In the genomic region with DNA sequence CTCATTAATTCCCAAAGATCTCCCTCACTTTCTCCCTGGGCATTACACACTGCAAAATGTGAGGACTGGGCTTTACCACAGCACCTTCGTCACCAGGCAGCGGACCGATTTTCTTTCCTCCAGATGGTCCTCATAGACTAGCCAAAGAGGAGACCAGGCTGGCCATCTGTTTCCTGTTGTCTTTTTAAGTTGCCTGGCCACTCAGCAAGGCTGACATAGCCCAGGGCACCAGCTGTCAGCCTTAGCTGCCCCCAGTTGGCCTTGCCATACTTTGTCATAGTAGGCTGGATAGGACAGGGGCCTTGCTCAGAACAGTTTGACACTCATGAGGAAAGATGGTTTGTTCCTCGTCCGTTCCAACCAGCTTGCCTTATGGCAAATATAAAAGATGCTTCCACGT, we compare ENCODE assay signal across 20 mouse cellular contexts. TPM values are rescaled to one million over a fixed set of nuclear protein-coding genes. Genes with fewer than 3 reads are reported as not detected.
A peak's percentile ranks its signal among the peaks of the same experiment; 100 is the strongest.
DNase-seq lines count a peak whose midpoint lies in the region; ATAC-seq and TF ChIP-seq lines count a peak whose summit lies in the region.
"Had no signal": no experiment of that assay in that cellular context is flagged by ENCODE, and none has a peak within 500 bp of the region (broad histone marks: within the 10 kb centered on the region; RNA-seq: fewer than 3 reads in every experiment).

No protein-coding gene starts in this region.

- H3K4me3 ChIP-seq in forebrain, postnatal 0 days (ENCODE audit: low read depth, low read length) = no peak overlapping the region
- H3K4me3 ChIP-seq in forebrain, embryonic 15.5 days = no peak overlapping the region
- no peak overlapping the region for H3K4me3 ChIP-seq in cerebellum, adult 2 months (replicated peaks; ENCODE audit: insufficient read depth, low read depth, low read length)
- no peak overlapping the region for H3K4me3 ChIP-seq in neural tube, embryonic 11.5 days (ENCODE audit: low read depth, low read length)
- H3K4me3 ChIP-seq in layer of hippocampus, adult 2 months = no peak overlapping the region
- H3K4me3 ChIP-seq: heart, embryonic 13.5 days; limb, embryonic 10.5 days; liver, embryonic 15.5 days had no signal

- 72% methylated on average over 6 of the region's 6 CpGs for WGBS in forebrain, postnatal 0 days
- WGBS in forebrain, embryonic 15.5 days = 84% methylated on average over 6 of the region's 6 CpGs
- 8% methylated on average over 6 of the region's 6 CpGs for WGBS in cerebellum, adult 2 months
- 54% methylated on average over 6 of the region's 6 CpGs for WGBS in neural tube, embryonic 11.5 days

- no peak overlapping the region for H3K27ac ChIP-seq in forebrain, postnatal 0 days (ENCODE audit: low read depth, low read length)
- H3K27ac ChIP-seq in forebrain, embryonic 15.5 days (replicated peaks) = no peak overlapping the region
- peak overlapping the region; percentile 81 for H3K27ac ChIP-seq in cerebellum, adult 2 months (ENCODE audit: insufficient read depth, low read length)
- H3K27ac ChIP-seq in neural tube, embryonic 11.5 days (ENCODE audit: low read depth, low read length) = no peak overlapping the region
- no peak overlapping the region for H3K27ac ChIP-seq in layer of hippocampus, adult 2 months
- H3K27ac ChIP-seq: heart, embryonic 13.5 days; limb, embryonic 10.5 days; liver, embryonic 15.5 days had no signal

- H3K9me3 ChIP-seq in forebrain, postnatal 0 days (ENCODE audit: low read length) = no peaks in the 10 kb centered on the region
- no peaks in the 10 kb centered on the region for H3K9me3 ChIP-seq in forebrain, embryonic 15.5 days
- H3K9me3 ChIP-seq in neural tube, embryonic 11.5 days (ENCODE audit: control insufficient read depth, low read length) = no peaks in the 10 kb centered on the region
- H3K9me3 ChIP-seq: heart, embryonic 13.5 days; limb, embryonic 10.5 days; liver, embryonic 15.5 days had no signal

- no peak overlapping the region for H3K9ac ChIP-seq in forebrain, postnatal 0 days
- H3K9ac ChIP-seq in forebrain, embryonic 15.5 days (replicated peaks) = no peak overlapping the region
- no peak overlapping the region for H3K9ac ChIP-seq in neural tube, embryonic 11.5 days (ENCODE audit: low read length)
- H3K9ac ChIP-seq: heart, embryonic 13.5 days; liver, embryonic 15.5 days had no signal

- peak; percentile 74 for ATAC-seq in forebrain, postnatal 0 days
- ATAC-seq in forebrain, embryonic 15.5 days (replicated peaks) = no peak; the same call in 1 of the 2 replicates
- no peak for ATAC-seq in neural tube, embryonic 11.5 days (ENCODE audit: insufficient read depth, low FRiP score, low TSS enrichment)

- no peaks in the 10 kb centered on the region for H3K4me1 ChIP-seq in forebrain, postnatal 0 days (ENCODE audit: insufficient read depth)
- H3K4me1 ChIP-seq in forebrain, embryonic 15.5 days = no peaks in the 10 kb centered on the region
- H3K4me1 ChIP-seq in cerebellum, adult 2 months (ENCODE audit: control insufficient read depth, insufficient read depth, low read length) = peaks cover 30% of the 10 kb centered on the region
- no peaks in the 10 kb centered on the region for H3K4me1 ChIP-seq in neural tube, embryonic 11.5 days (ENCODE audit: control insufficient read depth, insufficient read depth, low read length)
- H3K4me1 ChIP-seq: heart, embryonic 13.5 days; liver, embryonic 15.5 days had no signal

- peak; percentile 5 for DNase-seq in forebrain, postnatal 0 days
- DNase-seq in cerebellum, adult 2 months = peak; percentile 84 to 95
- peak; percentile 5 for DNase-seq in embryo, embryonic 9.5 days (ENCODE audit: extremely low spot score)
- DNase-seq in neural tube, embryonic 11.5 days (ENCODE audit: low spot score) = peak; percentile 23
- no peak for DNase-seq in right cerebral cortex, postnatal 25 days
- no peak for DNase-seq in layer of hippocampus, adult 2 months (ENCODE audit: low spot score in 2 of 2)
- no peak for DNase-seq in layer of hippocampus, adult 18-20 months (ENCODE audit: low spot score in 2 of 2)
- DNase-seq: adrenal gland, postnatal 25 days; B cell, adult 2 months; gastrocnemius, postnatal 25 days had no signal

- no peak for TF ChIP-seq CTCF in forebrain, postnatal 0 days (IDR thresholded peaks at IDR 0.05; ENCODE audit: low read depth)
- no peak for TF ChIP-seq CTCF in cerebellum, adult 2 months (IDR thresholded peaks at IDR 0.05; ENCODE audit: borderline replicate concordance, insufficient read depth, low read depth, low read length)
- no peak for TF ChIP-seq CTCF in layer of hippocampus, adult 2 months (conservative IDR thresholded peaks at IDR 0.05)

- no peak overlapping the region for H3K4me2 ChIP-seq in forebrain, postnatal 0 days (ENCODE audit: low read depth)
- H3K4me2 ChIP-seq in forebrain, embryonic 15.5 days (replicated peaks) = no peak overlapping the region
- no peak overlapping the region for H3K4me2 ChIP-seq in neural tube, embryonic 11.5 days (ENCODE audit: low read depth)
- H3K4me2 ChIP-seq: heart, embryonic 13.5 days; liver, embryonic 15.5 days had no signal

- no peaks in the 10 kb centered on the region for H3K36me3 ChIP-seq in forebrain, postnatal 0 days (ENCODE audit: insufficient read depth)
- no peaks in the 10 kb centered on the region for H3K36me3 ChIP-seq in forebrain, embryonic 15.5 days
- no peaks in the 10 kb centered on the region for H3K36me3 ChIP-seq in neural tube, embryonic 11.5 days (ENCODE audit: control insufficient read depth, insufficient read depth, low read length)
- H3K36me3 ChIP-seq: heart, embryonic 13.5 days; limb, embryonic 10.5 days; liver, embryonic 15.5 days had no signal

- no peak for TF ChIP-seq POLR2A in cerebellum, adult 2 months (IDR thresholded peaks at IDR 0.05; ENCODE audit: borderline replicate concordance, insufficient read depth, low read length)

- no peaks in the 10 kb centered on the region for H3K27me3 ChIP-seq in forebrain, postnatal 0 days (ENCODE audit: insufficient read depth, low read length)
- no peaks in the 10 kb centered on the region for H3K27me3 ChIP-seq in forebrain, embryonic 15.5 days
- no peaks in the 10 kb centered on the region for H3K27me3 ChIP-seq in cerebellum, adult 2 months (ENCODE audit: control insufficient read depth, insufficient read depth, low read length)
- H3K27me3 ChIP-seq in neural tube, embryonic 11.5 days (ENCODE audit: control insufficient read depth, insufficient read depth, low read length) = no peaks in the 10 kb centered on the region
- H3K27me3 ChIP-seq: heart, embryonic 13.5 days; liver, embryonic 15.5 days had no signal

RNA-seq across cellular contexts. Expression of gene Gm5485, which starts 39.8 kb away (rescaled TPM):
- not detected in 2 replicates for total RNA-seq in forebrain, postnatal 0 days (2014; rRNA removed)
- polyA plus RNA-seq in forebrain, postnatal 0 days (2015; fragmentation: Nextera tagmentation; extraction: Ambion mirVana) = not detected in 2 replicates
- polyA plus RNA-seq in forebrain, embryonic 15.5 days (2015; fragmentation: Nextera tagmentation; extraction: Ambion mirVana) = not detected in 2 replicates
- 0.26 TPM in 1 of 2 replicates, not detected in the other for polyA plus RNA-seq in cerebellum, adult 2 months (2012; rRNA removed)
- not detected in 2 replicates for polyA plus RNA-seq in neural tube, embryonic 11.5 days (2014; fragmentation: Nextera tagmentation; extraction: Ambion mirVana)
- total RNA-seq in layer of hippocampus, adult 2 months (2021) = not detected
- not detected for total RNA-seq in layer of hippocampus, adult 18-20 months (2021)
- total RNA-seq: adrenal gland, postnatal 25 days; common myeloid progenitor, adult 5-6 weeks; ES-E14; gastrocnemius, postnatal 25 days; megakaryocyte progenitor cell, adult 5-6 weeks had no signal
- polyA plus RNA-seq: heart, embryonic 13.5 days; kidney, embryonic 14.5 days; limb, embryonic 10.5 days; liver, embryonic 15.5 days; spleen, adult 2 months; testis, adult 2 months had no signal

RNA-seq across cellular contexts. Expression of gene Morc1, which starts 58.6 kb away (rescaled TPM):
- total RNA-seq in forebrain, postnatal 0 days (2014; rRNA removed) = 0.31 TPM in 1 of 2 replicates, not detected in the other
- 0.06 and 0.10 TPM in 2 replicates for polyA plus RNA-seq in forebrain, postnatal 0 days (2015; fragmentation: Nextera tagmentation; extraction: Ambion mirVana)
- polyA plus RNA-seq in forebrain, embryonic 15.5 days (2015; fragmentation: Nextera tagmentation; extraction: Ambion mirVana) = not detected in 2 replicates
- 0.05 TPM in 1 of 2 replicates, not detected in the other for polyA plus RNA-seq in cerebellum, adult 2 months (2012; rRNA removed)
- not detected in 2 replicates for polyA plus RNA-seq in neural tube, embryonic 11.5 days (2014; fragmentation: Nextera tagmentation; extraction: Ambion mirVana)
- under 1 TPM in 1 of 2 experiments, not detected in 1; 0.25 TPM for total RNA-seq in layer of hippocampus, adult 2 months (2021)
- under 1 TPM; 0.17 to 0.25 TPM for total RNA-seq in layer of hippocampus, adult 18-20 months (2021)
- total RNA-seq: adrenal gland, postnatal 25 days; common myeloid progenitor, adult 5-6 weeks; megakaryocyte progenitor cell, adult 5-6 weeks had no signal
- polyA plus RNA-seq: kidney, embryonic 14.5 days; limb, embryonic 10.5 days; liver, embryonic 15.5 days; spleen, adult 2 months had no signal

Comparison
In these comparisons a context has a peak if more than half of its experiments do, and no peak if none do; other contexts are left out.
1. DNase-seq: peak in forebrain, postnatal 0 days (single experiment), cerebellum, adult 2 months (2 of 2), embryo, embryonic 9.5 days (single experiment) and neural tube, embryonic 11.5 days (single experiment); none in right cerebral cortex, postnatal 25 days (single experiment), layer of hippocampus, adult 2 months (0 of 2) and layer of hippocampus, adult 18-20 months (0 of 2).